Mouse (Mus musculus): ENCODE data around the gene Polr2f. TPM values are rescaled to one million over a fixed set of nuclear protein-coding genes. Genes with fewer than 3 reads are reported as not detected.

Polr2f gene
- polyA plus RNA-seq, 1 experiment: 134 TPM

DNA sequence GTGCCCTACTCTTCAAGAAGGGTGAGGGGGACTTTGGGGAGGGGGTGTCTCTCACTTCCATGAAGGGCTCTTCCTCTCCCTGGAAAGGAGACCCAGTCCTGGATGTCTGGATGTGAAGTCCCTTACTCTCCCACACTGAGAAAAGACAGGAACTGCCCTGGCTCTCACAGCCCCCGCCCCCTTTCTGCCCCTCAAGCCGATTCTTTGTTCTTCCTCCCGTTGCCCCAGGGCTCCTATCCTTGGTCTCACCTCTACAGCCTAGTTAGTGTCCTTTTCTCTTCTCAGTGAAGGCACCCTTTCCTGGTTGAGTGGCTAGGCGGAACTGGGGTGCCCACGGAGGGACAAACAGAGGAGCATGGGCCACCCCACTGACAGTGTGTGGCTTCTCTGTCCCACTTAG, 24.3 kb downstream of the Polr2f start, which contains the start of gene Sox10:
Gene Sox10, minus strand, starts transcription at position 101 of the 400 bp plus-strand sequence.
- no peak for TF ChIP-seq CTCF (IDR thresholded peaks at IDR 0.05; ENCODE audit: extremely low read depth, insufficient read depth, low read length)
- no peak for TF ChIP-seq POLR2A (IDR thresholded peaks at IDR 0.05; ENCODE audit: extremely low read depth, insufficient read depth, low read length)
- H3K4me3 ChIP-seq (ENCODE audit: insufficient read depth, low read length): peak within 1 kb of the TSS; percentile 36
- H3K27ac ChIP-seq (ENCODE audit: insufficient read depth, low read length): peak within 1 kb of the TSS; percentile 32
- H3K4me1 ChIP-seq (ENCODE audit: control insufficient read depth, insufficient read depth, low read length): no peaks in the 10 kb centered on the region

DNA sequence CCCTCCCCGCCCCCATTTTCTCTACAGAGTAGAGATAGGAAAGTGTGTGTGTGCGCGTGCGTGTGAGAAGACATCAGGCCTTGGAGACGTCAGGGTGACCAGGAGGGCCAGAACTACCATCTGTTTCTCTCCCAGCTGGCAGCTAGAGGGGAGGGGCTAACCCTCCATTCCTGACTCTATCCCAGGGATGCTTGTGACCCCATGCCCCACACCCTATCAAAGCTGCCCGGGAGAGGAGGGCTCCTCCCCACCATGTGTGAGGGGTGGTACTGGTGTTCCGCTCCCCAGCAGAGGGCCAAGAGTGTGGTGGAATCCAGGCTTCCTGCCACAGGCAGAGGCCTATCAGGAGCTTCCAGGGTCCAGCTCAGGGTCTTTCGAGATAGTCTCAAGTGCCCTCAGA, 25.9 kb downstream of the Polr2f start:
- no peak overlapping the region; the same call in 1 of the 2 replicates for H3K27ac ChIP-seq (ENCODE audit: insufficient read depth, low read length)
- TF ChIP-seq POLR2A (IDR thresholded peaks at IDR 0.05; ENCODE audit: extremely low read depth, insufficient read depth, low read length): no peak
- H3K4me1 ChIP-seq (ENCODE audit: control insufficient read depth, insufficient read depth, low read length): no peaks in the 10 kb centered on the region
- no peak overlapping the region; the same call in 1 of the 2 replicates for H3K4me3 ChIP-seq (ENCODE audit: insufficient read depth, low read length)

DNA sequence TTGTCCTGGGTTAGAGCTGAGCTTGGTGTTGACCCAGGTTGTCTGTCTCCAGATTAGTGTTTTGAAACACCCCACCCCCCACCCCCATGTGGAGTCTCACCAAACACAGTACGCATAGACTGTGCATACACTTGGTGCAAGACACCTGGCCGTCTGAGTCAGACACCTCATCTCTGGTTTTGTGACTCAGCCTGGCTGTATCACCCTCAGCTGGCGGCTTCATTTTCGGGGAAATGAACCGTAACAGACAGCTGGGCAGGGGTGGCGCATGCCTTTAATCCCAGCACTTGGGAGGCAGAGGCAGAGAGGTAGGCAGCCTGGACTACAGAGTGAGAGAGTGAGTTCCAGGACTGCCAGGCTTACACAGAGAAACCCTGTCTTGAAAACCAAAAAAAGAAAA, 36.1 kb downstream of the Polr2f start:
- Histone ChIP-seq H3K4me1 (ENCODE audit: control insufficient read depth, insufficient read depth, low read length) (no peaks in the 10 kb centered on the region), H3K27ac (ENCODE audit: insufficient read depth, low read length) (no peak overlapping the region), H3K4me3 (ENCODE audit: insufficient read depth, low read length) (no peak overlapping the region)
- TF ChIP-seq CTCF (IDR thresholded peaks at IDR 0.05; ENCODE audit: extremely low read depth, insufficient read depth, low read length) (no peak), POLR2A (IDR thresholded peaks at IDR 0.05; ENCODE audit: extremely low read depth, insufficient read depth, low read length) (no peak)

DNA sequence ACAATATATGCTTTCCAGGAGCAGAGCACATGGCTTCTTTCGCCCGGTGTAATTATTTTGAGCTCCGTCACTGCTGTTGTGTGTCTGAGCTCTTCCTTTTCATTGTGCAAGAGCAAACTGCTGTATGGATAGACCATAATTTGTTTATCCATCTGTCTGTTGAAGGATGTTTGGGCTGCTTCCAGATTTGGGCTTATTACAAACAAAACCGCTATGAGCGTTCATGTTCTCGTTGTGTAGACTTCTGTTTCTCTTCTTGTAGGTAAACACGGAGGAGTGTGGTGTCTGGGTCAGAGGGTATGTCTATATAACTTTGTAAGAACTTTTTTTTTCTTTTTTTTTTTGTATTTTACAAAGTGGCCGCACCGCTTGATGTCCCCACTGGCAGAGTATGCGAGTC, 44.4 kb downstream of the Polr2f start:
- Histone ChIP-seq H3K4me1 (ENCODE audit: control insufficient read depth, insufficient read depth, low read length) (no peaks in the 10 kb centered on the region), H3K27ac (ENCODE audit: insufficient read depth, low read length) (no peak overlapping the region), H3K4me3 (ENCODE audit: insufficient read depth, low read length) (no peak overlapping the region)
- TF ChIP-seq CTCF (IDR thresholded peaks at IDR 0.05; ENCODE audit: extremely low read depth, insufficient read depth, low read length) (no peak), POLR2A (IDR thresholded peaks at IDR 0.05; ENCODE audit: extremely low read depth, insufficient read depth, low read length) (no peak)

DNA sequence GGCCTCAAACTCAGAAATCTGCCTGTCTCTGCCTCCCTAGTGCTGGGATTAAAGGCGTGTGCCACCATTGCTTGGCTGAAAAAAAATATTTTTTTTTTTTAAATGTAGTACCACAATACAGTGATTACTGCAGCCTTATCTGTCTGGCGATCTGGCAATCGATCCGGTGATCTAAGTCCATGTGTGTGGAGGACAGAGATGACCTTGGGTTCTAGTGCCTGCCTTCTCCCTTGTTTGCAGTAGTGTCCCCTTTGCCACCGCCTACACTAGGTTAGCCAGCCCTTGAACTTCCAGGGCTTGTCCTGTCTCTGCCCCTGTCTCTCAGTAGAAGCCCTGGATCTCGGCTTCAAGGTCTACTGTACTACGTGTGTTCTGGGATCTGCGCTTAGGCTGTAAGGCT, 47.0 kb downstream of the Polr2f start:
- no peaks in the 10 kb centered on the region for H3K4me1 ChIP-seq (ENCODE audit: control insufficient read depth, insufficient read depth, low read length)
- TF ChIP-seq CTCF (IDR thresholded peaks at IDR 0.05; ENCODE audit: extremely low read depth, insufficient read depth, low read length): no peak
- no peak for TF ChIP-seq POLR2A (IDR thresholded peaks at IDR 0.05; ENCODE audit: extremely low read depth, insufficient read depth, low read length)
- H3K4me3 ChIP-seq (ENCODE audit: insufficient read depth, low read length): no peak overlapping the region
- H3K27ac ChIP-seq (ENCODE audit: insufficient read depth, low read length): no peak overlapping the region

DNA sequence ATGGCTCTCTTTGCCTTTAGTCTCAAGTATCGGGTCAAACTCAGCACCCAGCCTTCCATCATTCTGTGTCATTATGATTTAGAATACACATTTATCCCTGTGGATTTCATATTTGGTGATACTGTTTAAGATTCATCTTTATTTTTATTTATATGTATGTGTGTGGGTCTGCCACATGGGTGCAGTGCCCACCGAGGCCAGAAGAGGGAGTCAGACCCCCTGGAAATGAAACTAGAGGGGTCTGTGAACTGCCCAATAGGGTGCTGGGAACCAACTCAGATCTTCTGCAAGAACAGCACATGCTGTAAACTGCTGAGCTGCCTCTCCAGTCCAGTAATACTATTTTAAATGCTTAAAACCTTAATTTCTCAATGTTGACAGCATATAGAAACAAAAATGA, 50.6 kb downstream of the Polr2f start:
- no peaks in the 10 kb centered on the region for H3K4me1 ChIP-seq (ENCODE audit: control insufficient read depth, insufficient read depth, low read length)
- no peak overlapping the region for H3K4me3 ChIP-seq (ENCODE audit: insufficient read depth, low read length)
- no peak for TF ChIP-seq POLR2A (IDR thresholded peaks at IDR 0.05; ENCODE audit: extremely low read depth, insufficient read depth, low read length)
- TF ChIP-seq CTCF (IDR thresholded peaks at IDR 0.05; ENCODE audit: extremely low read depth, insufficient read depth, low read length): no peak
- H3K27ac ChIP-seq (ENCODE audit: insufficient read depth, low read length): no peak overlapping the region

DNA sequence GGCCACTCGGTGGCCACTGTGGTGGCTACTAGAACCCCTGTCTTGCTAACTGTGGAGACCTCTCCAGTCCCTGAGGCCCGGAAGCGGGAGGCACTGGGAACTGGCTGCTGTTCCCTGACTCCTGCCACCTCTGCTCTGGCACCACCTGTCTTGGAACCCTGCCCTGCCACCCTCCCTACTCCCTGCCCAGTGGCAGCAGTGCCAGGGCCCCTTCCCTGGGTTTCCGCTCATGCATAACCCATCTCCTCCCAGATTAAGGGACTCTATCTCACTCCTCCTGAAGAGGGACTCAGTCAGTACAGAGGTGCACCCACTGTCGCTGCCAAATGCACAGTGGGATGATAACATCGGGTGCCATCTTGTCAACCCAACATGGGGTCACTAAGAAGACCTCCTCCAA, 51.6 kb downstream of the Polr2f start:
- H3K4me1 ChIP-seq (ENCODE audit: control insufficient read depth, insufficient read depth, low read length): no peaks in the 10 kb centered on the region
- TF ChIP-seq POLR2A (IDR thresholded peaks at IDR 0.05; ENCODE audit: extremely low read depth, insufficient read depth, low read length): no peak
- no peak for TF ChIP-seq CTCF (IDR thresholded peaks at IDR 0.05; ENCODE audit: extremely low read depth, insufficient read depth, low read length)
- no peak overlapping the region for H3K4me3 ChIP-seq (ENCODE audit: insufficient read depth, low read length)
- peak overlapping the region; percentile 24 for H3K27ac ChIP-seq (ENCODE audit: insufficient read depth, low read length)

DNA sequence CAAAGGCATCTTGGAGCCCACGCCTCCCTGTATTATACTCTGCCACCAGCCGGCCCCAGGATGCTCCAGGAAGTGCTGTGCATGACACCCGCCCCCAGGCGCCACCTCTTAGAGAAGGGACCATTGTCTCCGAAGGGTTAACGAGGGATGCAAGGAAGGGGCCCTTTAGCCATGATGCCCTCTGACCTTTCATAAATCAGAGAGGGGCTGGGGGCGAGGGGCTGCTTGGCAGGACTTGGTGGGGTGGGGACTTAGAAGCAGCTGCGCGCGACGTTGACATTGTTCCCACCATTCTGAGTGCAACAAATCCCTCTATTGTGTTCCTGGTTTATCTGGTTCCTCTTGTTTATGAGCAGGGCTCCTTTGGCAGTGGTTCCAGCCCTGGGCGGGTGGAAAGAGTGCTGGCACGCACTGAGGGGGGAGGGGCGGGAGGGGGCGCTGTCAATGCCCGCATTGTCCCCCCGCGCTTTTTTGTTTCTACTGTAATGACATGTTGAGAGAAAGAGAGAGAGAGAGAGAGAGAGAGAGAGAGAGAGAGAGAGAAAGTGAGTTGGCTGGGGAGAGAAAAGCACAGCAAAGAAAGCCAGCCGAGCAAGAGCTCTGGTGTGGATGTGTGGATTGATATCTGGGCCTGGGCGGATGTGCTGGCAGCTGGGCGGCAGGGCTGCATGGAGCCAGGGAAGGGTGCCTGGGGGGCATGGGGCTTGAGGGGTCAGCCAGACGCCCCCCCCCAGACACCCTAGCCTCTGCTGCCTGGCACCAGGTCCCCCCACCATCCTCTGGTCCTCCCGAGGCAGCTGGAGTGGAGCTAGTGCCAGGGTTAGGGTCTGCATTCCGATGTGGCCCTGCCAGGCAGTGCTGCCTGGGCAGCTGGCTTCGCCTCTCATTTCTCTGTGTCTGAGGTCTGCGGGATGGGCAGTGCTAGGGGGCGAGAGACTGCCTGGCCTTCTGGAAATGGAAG, 52.4 kb downstream of the Polr2f start:
- Histone ChIP-seq H3K27ac (ENCODE audit: insufficient read depth, low read length) (peak overlapping the region; percentile 85), H3K4me1 (ENCODE audit: control insufficient read depth, insufficient read depth, low read length) (no peaks in the 10 kb centered on the region), H3K4me3 (ENCODE audit: insufficient read depth, low read length) (no peak overlapping the region)
- TF ChIP-seq CTCF (IDR thresholded peaks at IDR 0.05; ENCODE audit: extremely low read depth, insufficient read depth, low read length) (no peak), POLR2A (IDR thresholded peaks at IDR 0.05; ENCODE audit: extremely low read depth, insufficient read depth, low read length) (no peak)

DNA sequence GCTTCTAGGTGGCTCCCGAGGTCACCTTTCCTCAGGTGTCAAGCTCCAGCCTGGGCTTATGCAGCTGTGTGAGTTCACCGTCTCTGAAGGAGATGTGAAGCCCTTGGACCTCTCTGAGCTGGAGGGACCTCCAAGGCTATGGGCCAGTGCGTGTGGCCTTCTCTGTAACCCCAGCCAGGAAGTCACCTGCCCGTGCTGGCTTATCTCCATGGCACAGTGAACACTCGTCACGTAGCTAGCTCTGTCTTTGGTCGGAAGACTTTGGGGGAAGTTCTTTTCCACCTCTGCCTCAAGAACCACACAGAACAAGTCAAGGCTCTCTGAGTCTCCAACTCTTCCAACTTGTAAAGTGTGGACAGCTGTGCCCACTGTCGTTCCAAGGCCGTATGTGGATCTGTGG, 53.2 kb downstream of the Polr2f start:
- H3K4me1 ChIP-seq (ENCODE audit: control insufficient read depth, insufficient read depth, low read length): no peaks in the 10 kb centered on the region
- H3K27ac ChIP-seq (ENCODE audit: insufficient read depth, low read length): peak overlapping the region; percentile 85
- H3K4me3 ChIP-seq (ENCODE audit: insufficient read depth, low read length): no peak overlapping the region
- TF ChIP-seq POLR2A (IDR thresholded peaks at IDR 0.05; ENCODE audit: extremely low read depth, insufficient read depth, low read length): no peak
- no peak for TF ChIP-seq CTCF (IDR thresholded peaks at IDR 0.05; ENCODE audit: extremely low read depth, insufficient read depth, low read length)

DNA sequence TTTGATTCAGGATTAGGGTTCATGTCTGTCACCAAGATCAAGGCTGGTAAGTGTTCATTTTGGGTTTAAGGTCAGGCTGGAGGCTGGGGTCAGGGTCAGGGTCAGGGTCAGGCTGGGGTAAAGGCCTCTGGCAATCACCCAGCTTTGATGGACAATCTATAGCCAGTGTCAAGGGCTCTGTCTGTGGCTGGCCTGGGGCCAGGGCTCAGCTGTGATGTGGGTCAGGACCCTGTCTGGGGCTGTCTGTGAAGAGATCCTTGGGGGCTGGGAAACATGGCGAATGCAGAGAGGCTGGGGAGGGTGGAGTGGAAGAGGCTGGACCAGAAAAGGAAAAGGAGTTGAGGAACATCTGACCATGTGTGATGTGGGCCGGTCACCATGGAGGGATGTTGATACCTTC, 54.1 kb downstream of the Polr2f start:
- H3K4me1 ChIP-seq (ENCODE audit: control insufficient read depth, insufficient read depth, low read length): no peaks in the 10 kb centered on the region
- H3K27ac ChIP-seq (ENCODE audit: insufficient read depth, low read length): peak overlapping the region; percentile 28; the same call in 1 of the 2 replicates
- TF ChIP-seq POLR2A (IDR thresholded peaks at IDR 0.05; ENCODE audit: extremely low read depth, insufficient read depth, low read length): no peak
- TF ChIP-seq CTCF (IDR thresholded peaks at IDR 0.05; ENCODE audit: extremely low read depth, insufficient read depth, low read length): no peak
- H3K4me3 ChIP-seq (ENCODE audit: insufficient read depth, low read length): no peak overlapping the region

Data from cortical plate, adult 2 months (tissue).